Mouse (Mus musculus): ENCODE data around the gene Dus2.
"Not testable (repeated sequence)": the region's sequence is repeated elsewhere in the genome, so short reads cannot be mapped to it uniquely, and the experiment has no call there.

Dus2 gene

GRCm38 (mm10) chr8:105988546-105988945 lies 2.6 kb upstream of the Dus2 start:
- no peak for DNase-seq (ENCODE audit: low read depth)

GRCm38 (mm10) chr8:105991546-105991945 lies 409 bp downstream of the Dus2 start:
- no peak for DNase-seq (ENCODE audit: low read depth)

- no peak for DNase-seq (ENCODE audit: low read depth)
Measured at GRCm38 (mm10) chr8:105992499-105992898, 1.4 kb downstream of the Dus2 start.

GRCm38 (mm10) chr8:105993226-105993625 lies 2.1 kb downstream of the Dus2 start:
- DNase-seq (ENCODE audit: low read depth): no peak

GRCm38 (mm10) chr8:105996359-105996758 lies 5.2 kb downstream of the Dus2 start:
- no peak for DNase-seq (ENCODE audit: low read depth)

GRCm38 (mm10) chr8:105998971-105999370 lies 7.8 kb downstream of the Dus2 start:
- no peak for DNase-seq (ENCODE audit: low read depth)

- DNase-seq (ENCODE audit: low read depth): no peak
Measured at GRCm38 (mm10) chr8:106001908-106002307, 10.8 kb downstream of the Dus2 start.

GRCm38 (mm10) chr8:106004538-106005207 lies 13.5 kb downstream of the Dus2 start:
- no peak for DNase-seq (ENCODE audit: low read depth)

GRCm38 (mm10) chr8:106005875-106006274 lies 14.7 kb downstream of the Dus2 start, which contains the start of gene Dpep2nb:
Gene Dpep2nb, minus strand, starts transcription at chr8:106005975.
- DNase-seq (ENCODE audit: low read depth): no peak

GRCm38 (mm10) chr8:106006413-106006812 lies 15.3 kb downstream of the Dus2 start:
- DNase-seq (ENCODE audit: low read depth): no peak

- DNase-seq (ENCODE audit: low read depth): peak; percentile 20
Measured at GRCm38 (mm10) chr8:106007135-106007534, 16.0 kb downstream of the Dus2 start.

GRCm38 (mm10) chr8:106007891-106008290 lies 16.8 kb downstream of the Dus2 start:
- DNase-seq (ENCODE audit: low read depth): not testable (repeated sequence)

- peak; percentile 70 for DNase-seq (ENCODE audit: low read depth)
Measured at GRCm38 (mm10) chr8:106010748-106011642, 19.9 kb downstream of the Dus2 start.

GRCm38 (mm10) chr8:106011643-106011986 lies 20.5 kb downstream of the Dus2 start, which contains the start of gene Ddx28:
Gene Ddx28, minus strand, starts transcription at chr8:106011882.
- DNase-seq (ENCODE audit: low read depth): peak; percentile 7

- DNase-seq (ENCODE audit: low read depth): not testable (repeated sequence)
Measured at GRCm38 (mm10) chr8:106012203-106012602, 21.1 kb downstream of the Dus2 start.

GRCm38 (mm10) chr8:106016284-106016683 lies 25.1 kb downstream of the Dus2 start:
- DNase-seq (ENCODE audit: low read depth): no peak

GRCm38 (mm10) chr8:106017130-106017529 lies 26.0 kb downstream of the Dus2 start:
- no peak for DNase-seq (ENCODE audit: low read depth)

GRCm38 (mm10) chr8:106018039-106018438 lies 26.9 kb downstream of the Dus2 start:
- DNase-seq (ENCODE audit: low read depth): no peak

- DNase-seq (ENCODE audit: low read depth): peak; percentile 28
Measured at GRCm38 (mm10) chr8:106022483-106022882, 31.3 kb downstream of the Dus2 start.

- no peak for DNase-seq (ENCODE audit: low read depth)
Measured at GRCm38 (mm10) chr8:106038721-106039120, 47.6 kb downstream of the Dus2 start.

- DNase-seq (ENCODE audit: low read depth): no peak
Measured at GRCm38 (mm10) chr8:106039605-106040004, 48.5 kb downstream of the Dus2 start.

- no peak for DNase-seq (ENCODE audit: low read depth)
Measured at GRCm38 (mm10) chr8:106040218-106040617, 49.1 kb downstream of the Dus2 start.

GRCm38 (mm10) chr8:106043055-106043454 lies 51.9 kb downstream of the Dus2 start:
- no peak for DNase-seq (ENCODE audit: low read depth)
